Mouse (Mus musculus): ENCODE data around the gene Prss50. TPM values are rescaled to one million over a fixed set of nuclear protein-coding genes. Genes with fewer than 3 reads are reported as not detected.

The Prss50 gene
- polyA plus RNA-seq, 1 experiment from 2014 or later, result not detected

GRCm38 (mm10) chr9:110907201-110907837 lies 49.6 kb downstream of the Prss50 start:
- no peak overlapping the region for H3K27ac ChIP-seq (ENCODE audit: low read length)
- no peak overlapping the region for H3K4me2 ChIP-seq (replicated peaks; ENCODE audit: low read depth, low read length)
- H3K36me3 ChIP-seq (ENCODE audit: control insufficient read depth, insufficient read depth, low read length), result no peaks in the 10 kb centered on the region
- H3K4me3 ChIP-seq (ENCODE audit: low read depth, low read length), result no peak overlapping the region
- no peak for ATAC-seq (ENCODE audit: insufficient number of reproducible peaks, insufficient read depth, low FRiP score, low read depth)
- 90% methylated on average over 11 of the region's 11 CpGs for WGBS
- H3K27me3 ChIP-seq (ENCODE audit: control insufficient read depth, insufficient read depth, low read length), result no peaks in the 10 kb centered on the region
- H3K9ac ChIP-seq (replicated peaks; ENCODE audit: low read depth, low read length), result no peak overlapping the region
- no peaks in the 10 kb centered on the region for H3K4me1 ChIP-seq (ENCODE audit: control insufficient read depth, insufficient read depth, low read length)
- H3K9me3 ChIP-seq (ENCODE audit: control insufficient read depth, low read depth, low read length), result no peaks in the 10 kb centered on the region

GRCm38 (mm10) chr9:110907838-110908630 lies 50.3 kb downstream of the Prss50 start:
- Histone ChIP-seq H3K4me2 (replicated peaks; ENCODE audit: low read depth, low read length) (no peak overlapping the region), H3K27ac (ENCODE audit: low read length) (no peak overlapping the region), H3K4me3 (ENCODE audit: low read depth, low read length) (no peak overlapping the region), H3K9ac (replicated peaks; ENCODE audit: low read depth, low read length) (no peak overlapping the region), H3K9me3 (ENCODE audit: control insufficient read depth, low read depth, low read length) (no peaks in the 10 kb centered on the region), H3K4me1 (ENCODE audit: control insufficient read depth, insufficient read depth, low read length) (no peaks in the 10 kb centered on the region), H3K36me3 (ENCODE audit: control insufficient read depth, insufficient read depth, low read length) (no peaks in the 10 kb centered on the region), H3K27me3 (ENCODE audit: control insufficient read depth, insufficient read depth, low read length) (no peaks in the 10 kb centered on the region)
- no peak for ATAC-seq (ENCODE audit: insufficient number of reproducible peaks, insufficient read depth, low FRiP score, low read depth)
- 85% methylated on average over 4 of the region's 4 CpGs for WGBS

GRCm38 (mm10) chr9:110908631-110909016 lies 50.9 kb downstream of the Prss50 start:
- WGBS, result 91% methylated on average over 3 of the region's 3 CpGs
- Histone ChIP-seq H3K27me3 (ENCODE audit: control insufficient read depth, insufficient read depth, low read length) (no peaks in the 10 kb centered on the region), H3K36me3 (ENCODE audit: control insufficient read depth, insufficient read depth, low read length) (no peaks in the 10 kb centered on the region), H3K4me2 (replicated peaks; ENCODE audit: low read depth, low read length) (no peak overlapping the region), H3K4me1 (ENCODE audit: control insufficient read depth, insufficient read depth, low read length) (no peaks in the 10 kb centered on the region), H3K4me3 (ENCODE audit: low read depth, low read length) (no peak overlapping the region), H3K9me3 (ENCODE audit: control insufficient read depth, low read depth, low read length) (no peaks in the 10 kb centered on the region), H3K9ac (replicated peaks; ENCODE audit: low read depth, low read length) (no peak overlapping the region), H3K27ac (ENCODE audit: low read length) (no peak overlapping the region)
- no peak for ATAC-seq (ENCODE audit: insufficient number of reproducible peaks, insufficient read depth, low FRiP score, low read depth)

- no peaks in the 10 kb centered on the region for H3K9me3 ChIP-seq (ENCODE audit: control insufficient read depth, low read depth, low read length)
- no peaks in the 10 kb centered on the region for H3K36me3 ChIP-seq (ENCODE audit: control insufficient read depth, insufficient read depth, low read length)
- H3K4me1 ChIP-seq (ENCODE audit: control insufficient read depth, insufficient read depth, low read length), result no peaks in the 10 kb centered on the region
- 73% methylated on average over 6 of the region's 6 CpGs for WGBS
- H3K4me2 ChIP-seq (replicated peaks; ENCODE audit: low read depth, low read length), result no peak overlapping the region
- ATAC-seq (ENCODE audit: insufficient number of reproducible peaks, insufficient read depth, low FRiP score, low read depth), result no peak
- no peaks in the 10 kb centered on the region for H3K27me3 ChIP-seq (ENCODE audit: control insufficient read depth, insufficient read depth, low read length)
- H3K4me3 ChIP-seq (ENCODE audit: low read depth, low read length), result no peak overlapping the region
- no peak overlapping the region for H3K9ac ChIP-seq (replicated peaks; ENCODE audit: low read depth, low read length)
- H3K27ac ChIP-seq (ENCODE audit: low read length), result no peak overlapping the region
These were observed 51.7 kb downstream of the Prss50 start for GRCm38 (mm10) chr9:110909371-110909967.

Other genes starting within 250 kb of the Prss50 start
- 17.6 and 19.4 TPM in 2 replicates for gene Nradd, start 233.5 kb upstream of the Prss50 start, polyA plus RNA-seq (2014; fragmentation: Nextera tagmentation; extraction: Ambion mirVana)
- gene Nbeal2, start 203.8 kb upstream of the Prss50 start, polyA plus RNA-seq (2014; fragmentation: Nextera tagmentation; extraction: Ambion mirVana), result 4.3 and 4.5 TPM in 2 replicates
- gene Ccdc12, start 201.5 kb upstream of the Prss50 start, polyA plus RNA-seq (2014; fragmentation: Nextera tagmentation; extraction: Ambion mirVana), result 138 TPM in 2 replicates
- gene Myl3, start 116.1 kb upstream of the Prss50 start, polyA plus RNA-seq (2014; fragmentation: Nextera tagmentation; extraction: Ambion mirVana), result 0.72 and 1.0 TPM in 2 replicates
- 19.0 and 19.8 TPM in 2 replicates for gene Pth1r, start 110.8 kb upstream of the Prss50 start, polyA plus RNA-seq (2014; fragmentation: Nextera tagmentation; extraction: Ambion mirVana)
- 0.16 TPM in 1 of 2 replicates, not detected in the other for gene Prss42, start 59.8 kb upstream of the Prss50 start, polyA plus RNA-seq (2014; fragmentation: Nextera tagmentation; extraction: Ambion mirVana)
- not detected in 2 replicates for gene Prss44, start 44.0 kb upstream of the Prss50 start, polyA plus RNA-seq (2014; fragmentation: Nextera tagmentation; extraction: Ambion mirVana)
- gene Prss43, start 31.3 kb upstream of the Prss50 start, polyA plus RNA-seq (2014; fragmentation: Nextera tagmentation; extraction: Ambion mirVana), result not detected in 2 replicates
- gene Prss45, start 23.4 kb upstream of the Prss50 start, polyA plus RNA-seq (2014; fragmentation: Nextera tagmentation; extraction: Ambion mirVana), result not detected in 2 replicates
- gene Prss46, start 13.5 kb upstream of the Prss50 start, polyA plus RNA-seq (2014; fragmentation: Nextera tagmentation; extraction: Ambion mirVana), result not detected in 2 replicates
- gene Als2cl, start 21.9 kb downstream of the Prss50 start, polyA plus RNA-seq (2014; fragmentation: Nextera tagmentation; extraction: Ambion mirVana), result 4.9 and 5.8 TPM in 2 replicates
- gene Tmie, start 22.1 kb downstream of the Prss50 start, polyA plus RNA-seq (2014; fragmentation: Nextera tagmentation; extraction: Ambion mirVana), result 0.38 and 0.67 TPM in 2 replicates
- gene Fam240a, start 58.9 kb downstream of the Prss50 start, polyA plus RNA-seq (2014; fragmentation: Nextera tagmentation; extraction: Ambion mirVana), result not detected in 2 replicates
- gene Tdgf1, start 88.2 kb downstream of the Prss50 start, polyA plus RNA-seq (2014; fragmentation: Nextera tagmentation; extraction: Ambion mirVana), result not detected in 2 replicates
- gene Lrrc2, start 93.6 kb downstream of the Prss50 start, polyA plus RNA-seq (2014; fragmentation: Nextera tagmentation; extraction: Ambion mirVana), result not detected in 2 replicates
- gene Rtp3, start 132.6 kb downstream of the Prss50 start, polyA plus RNA-seq (2014; fragmentation: Nextera tagmentation; extraction: Ambion mirVana), result 0.38 TPM in 1 of 2 replicates, not detected in the other
- 2.2 and 3.1 TPM in 2 replicates for gene Ltf, start 161.3 kb downstream of the Prss50 start, polyA plus RNA-seq (2014; fragmentation: Nextera tagmentation; extraction: Ambion mirVana)
- gene Ccrl2, start 199.6 kb downstream of the Prss50 start, polyA plus RNA-seq (2014; fragmentation: Nextera tagmentation; extraction: Ambion mirVana), result 1.0 and 2.2 TPM in 2 replicates

Measured in stomach, embryonic 14.5 days (tissue).